Mouse (Mus musculus) heart, postnatal 0 days (tissue): ENCODE results near the gene Gm17606. TPM values are rescaled to one million over a fixed set of nuclear protein-coding genes. Genes with fewer than 3 reads are reported as not detected.

Source experiments
- ATAC-seq: fragments of 200-750 bp; cut with Nextera tagmentation; 2 replicates; pipeline ENCODE4 v1.8.0; 2017; ENCODE audit warnings: low read depth, moderate number of reproducible peaks, moderate library complexity; ENCODE audit not compliant: insufficient read depth
- DNase-seq: peaks from one replicate; pipeline ENCODE4 v3.0.0-alpha.2; 2016; ENCODE audit warnings: low spot score
- H3K27ac ChIP-seq: fragments of 300-500 bp; sonication (generic); 2 replicates; pipeline ENCODE4 v1.5.1; 2014; ENCODE audit warnings: low read depth, mild to moderate bottlenecking
- H3K27me3 ChIP-seq: fragments of 300-500 bp; sonication (generic); 2 replicates; pipeline ENCODE4 v1.6.1; 2014; ENCODE audit warnings: low read length, mixed read lengths; ENCODE audit not compliant: control insufficient read depth, insufficient read depth
- H3K36me3 ChIP-seq: fragments of 300-500 bp; sonication (generic); replicated peaks from 2 replicates; pipeline ENCODE4 v1.6.1; 2014; ENCODE audit warnings: low read length, mixed read lengths; ENCODE audit not compliant: control insufficient read depth, insufficient read depth
- H3K4me1 ChIP-seq: fragments of 300-500 bp; sonication (generic); 2 replicates; pipeline ENCODE4 v1.6.1; 2014; ENCODE audit warnings: antibody characterized with exemption; ENCODE audit not compliant: control insufficient read depth, insufficient read depth
- H3K4me2 ChIP-seq: fragments of 300-500 bp; sonication (generic); 2 replicates; pipeline ENCODE4 v1.6.1; 2014; ENCODE audit warnings: low read depth, mild to moderate bottlenecking, low read length, moderate library complexity
- H3K4me3 ChIP-seq: fragments of 300-500 bp; sonication (generic); 2 replicates; pipeline ENCODE4 v1.5.1; 2014; ENCODE audit warnings: low read depth, low read length
- H3K9ac ChIP-seq: fragments of 300-500 bp; sonication (generic); replicated peaks from 2 replicates; pipeline ENCODE4 v1.6.1; 2014; ENCODE audit warnings: low read depth, low read length, mixed read lengths
- H3K9me3 ChIP-seq: fragments of 300-500 bp; sonication (generic); replicated peaks from 2 replicates; pipeline ENCODE4 v1.6.1; 2016; ENCODE audit warnings: low read length; ENCODE audit not compliant: control insufficient read depth
- CTCF ChIP-seq: IDR thresholded peaks from 2 replicates; pipeline ENCODE4 v1.5.1; 2016; ENCODE audit warnings: antibody characterized with exemption, control low read depth, low read depth
- EP300 ChIP-seq: IDR thresholded peaks from 2 replicates; pipeline ENCODE4 v1.6.1; 2016; ENCODE audit warnings: antibody characterized with exemption, low read depth
- WGBS: fragments of 180-500 bp; shearing (Covaris S2); extraction: QIAGEN DNeasy Blood & Tissue Kit; methylation state at CpG from one replicate; pipeline ENCODE4 v1.1.7; 2014; 5-methylcytosine and 5-hydroxymethylcytosine counted together
- polyA plus RNA-seq: library from polyadenylated mRNA; unstranded; fragments of >200 nt; fragmentation: Nextera tagmentation; extraction: Ambion mirVana; gene quantifications from 2 replicates; pipeline ENCODE4 v1.2.1, GENCODE M21; 2015
- total RNA-seq: library from RNA; depleted of rRNA; stranded (reverse); fragments of >200 nt; gene quantifications from 2 replicates; pipeline ENCODE4 v1.2.3, GENCODE M21; 2014; ENCODE audit warnings: low replicate concordance; rRNA removed

The Gm17606 gene
- not detected in 2 replicates for total RNA-seq
- polyA plus RNA-seq, result not detected in 2 replicates

DNA sequence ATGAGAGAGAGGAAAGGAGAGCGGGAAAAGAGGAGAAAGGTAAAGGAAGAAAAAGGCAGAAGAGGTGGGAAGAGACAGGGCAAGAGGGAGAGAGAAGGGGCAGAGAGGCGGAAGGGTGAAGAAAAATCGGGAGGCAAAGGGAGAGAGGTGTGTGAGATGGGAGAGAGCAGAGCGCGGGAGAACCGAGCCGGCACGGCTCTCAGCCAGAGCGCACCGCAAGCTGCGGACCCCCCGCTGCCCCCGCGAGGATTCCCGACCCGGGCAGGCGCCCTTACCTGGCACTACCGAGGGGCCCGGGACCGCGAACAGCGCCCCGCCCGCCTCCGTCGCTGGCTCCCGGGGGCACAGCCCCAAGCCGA lies at the start of gene Gm17606:
Gm17606 (plus strand) TSS at position 7 of the 359 bp plus-strand sequence.
- ATAC-seq (0 out of 2 replicates have a peak, but pooled peaks have one; percentile 2), DNase-seq (no peak)
- Histone ChIP-seq H3K9me3 (no peaks in the 10 kb centered on the region), H3K36me3 (peaks cover 40% of the 10 kb centered on the region), H3K4me2 (peak within 1 kb of the TSS; percentile 88), H3K27ac (no peak within 1 kb of the TSS), H3K4me1 (no peaks in the 10 kb centered on the region), H3K4me3 (peak within 1 kb of the TSS; percentile 59), H3K27me3 (no peaks in the 10 kb centered on the region), H3K9ac (peak within 1 kb of the TSS; percentile 40)
- under 1% methylated on average over 15 of the region's 28 CpGs for WGBS
- no peak for TF ChIP-seq EP300
- no peak for TF ChIP-seq CTCF

DNA sequence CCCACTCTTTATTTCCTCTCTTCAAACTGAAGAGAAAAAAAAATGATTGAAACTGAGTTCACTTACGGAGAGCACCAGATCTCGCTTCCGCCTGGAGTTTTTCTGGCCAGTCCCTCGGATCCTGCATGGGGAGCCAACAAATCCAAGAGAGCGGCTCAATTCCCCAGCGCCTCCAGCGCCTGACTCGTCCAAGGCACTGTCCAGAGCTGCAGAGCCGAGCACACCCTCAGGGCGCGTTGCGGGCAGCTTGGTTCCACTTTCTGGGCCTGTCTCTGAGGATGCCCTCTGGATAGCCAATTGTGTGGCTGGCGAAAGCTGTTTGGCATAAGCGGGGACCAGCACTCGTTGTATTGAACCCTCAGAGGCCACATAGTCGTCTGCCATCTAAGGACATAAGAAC lies 49.7 kb upstream of the Gm17606 start:
- Histone ChIP-seq H3K9ac (no peak overlapping the region), H3K4me2 (no peak overlapping the region), H3K4me1 (peaks cover 17% of the 10 kb centered on the region; the same call in 1 of the 2 replicates), H3K36me3 (no peaks in the 10 kb centered on the region), H3K27me3 (no peaks in the 10 kb centered on the region), H3K4me3 (no peak overlapping the region), H3K9me3 (no peaks in the 10 kb centered on the region), H3K27ac (no peak overlapping the region)
- DNase-seq, result no peak
- ATAC-seq, result no peak
- no peak for TF ChIP-seq EP300
- TF ChIP-seq CTCF, result no peak
- WGBS, result 90% methylated on average over 16 of the region's 16 CpGs

DNA sequence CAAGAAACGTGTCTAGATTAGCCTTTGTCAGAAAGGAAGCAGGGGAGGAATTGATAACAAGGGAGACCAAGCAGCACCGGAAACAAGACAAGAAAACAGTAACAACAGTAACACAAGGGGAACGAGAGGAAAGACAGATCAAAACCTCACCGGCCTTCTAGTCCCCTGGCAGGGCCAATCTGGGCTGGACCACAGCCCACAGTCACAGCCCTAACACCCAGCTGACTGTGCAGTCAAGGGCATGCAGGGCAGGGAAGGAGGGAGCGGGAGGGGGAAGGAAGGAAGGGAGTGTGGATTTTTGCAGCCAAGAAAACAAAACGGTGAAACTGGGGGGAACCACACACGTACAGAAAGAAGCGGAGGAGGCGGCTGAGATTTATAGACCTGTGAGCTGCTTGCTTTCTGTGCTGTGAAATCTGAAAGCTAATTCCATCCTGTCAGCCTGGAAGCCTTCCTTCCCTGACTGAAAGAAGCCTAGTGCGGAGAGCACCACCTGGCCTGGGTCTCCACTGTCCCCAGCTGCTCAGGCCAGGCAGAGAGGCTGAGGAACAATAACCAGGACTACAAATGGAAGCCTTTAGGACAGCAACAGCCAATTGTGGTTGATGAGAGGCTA lies 48.3 kb upstream of the Gm17606 start:
- ATAC-seq (peak; percentile 90), DNase-seq (peak; percentile 79)
- peak overlapping the region; percentile 6; the same call in 1 of the 2 replicates for H3K4me2 ChIP-seq

DNA sequence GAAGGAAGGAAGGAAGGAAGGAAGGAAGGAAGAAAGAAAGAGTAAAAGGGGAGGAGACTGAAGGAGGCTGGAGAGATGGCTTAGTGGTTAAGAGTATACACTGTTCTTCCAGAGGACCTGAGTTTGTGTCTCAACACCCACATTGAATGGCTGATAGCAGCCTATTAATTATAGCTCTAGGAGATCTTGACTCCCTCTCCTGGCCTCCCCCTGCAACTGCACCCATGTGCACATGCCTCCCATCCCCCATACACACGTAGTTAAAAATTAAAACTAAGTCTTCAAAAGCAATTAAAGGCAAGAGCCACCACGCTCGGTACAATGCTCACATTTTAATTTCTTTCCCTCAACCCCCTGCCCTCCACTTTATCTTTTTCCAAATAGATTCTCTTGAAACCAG lies 46.7 kb upstream of the Gm17606 start:
- Histone ChIP-seq H3K27ac (no peak overlapping the region), H3K4me2 (no peak overlapping the region), H3K27me3 (no peaks in the 10 kb centered on the region), H3K36me3 (no peaks in the 10 kb centered on the region), H3K4me3 (no peak overlapping the region), H3K9me3 (no peaks in the 10 kb centered on the region), H3K9ac (no peak overlapping the region), H3K4me1 (peaks cover 12% of the 10 kb centered on the region; the same call in 1 of the 2 replicates)
- DNase-seq, result no peak
- TF ChIP-seq EP300 (no peak), CTCF (peak; percentile 23; the same call in 1 of the 2 replicates)
- no peak for ATAC-seq
- WGBS, result 93% methylated on average over 3 of the region's 3 CpGs

More for the DNA sequence above, 48.3 kb upstream of the Gm17606 start:
- Histone ChIP-seq H3K27ac (peak overlapping the region; percentile 85), H3K36me3 (no peaks in the 10 kb centered on the region), H3K9ac (peak overlapping the region; percentile 26; the same call in 1 of the 2 replicates), H3K4me3 (no peak overlapping the region), H3K27me3 (no peaks in the 10 kb centered on the region), H3K4me1 (peaks cover 17% of the 10 kb centered on the region; the same call in 1 of the 2 replicates), H3K9me3 (no peaks in the 10 kb centered on the region)
- 21% methylated on average over 10 of the region's 10 CpGs for WGBS
- no peak for TF ChIP-seq CTCF
- no peak for TF ChIP-seq EP300

GRCm38 (mm10) chr14:54594631-54595414 lies 45.9 kb upstream of the Gm17606 start:
- H3K4me3 ChIP-seq, result peak overlapping the region; percentile 1; the same call in 1 of the 2 replicates

More at GRCm38 (mm10) chr14:54594631-54595414, 45.9 kb upstream of the Gm17606 start:
- DNase-seq, result peak; percentile 30
- Histone ChIP-seq H3K27ac (no peak overlapping the region), H3K27me3 (no peaks in the 10 kb centered on the region), H3K4me2 (peak overlapping the region; percentile 56), H3K9ac (no peak overlapping the region; the same call in 1 of the 2 replicates), H3K4me1 (peaks cover 11% of the 10 kb centered on the region; the same call in 1 of the 2 replicates), H3K36me3 (no peaks in the 10 kb centered on the region), H3K9me3 (no peaks in the 10 kb centered on the region)
- no peak for ATAC-seq
- WGBS, result 49% methylated on average over 28 of the region's 28 CpGs
- TF ChIP-seq CTCF (no peak), EP300 (no peak)
